Mouse (Mus musculus) granulocyte monocyte progenitor cell, adult 5-6 weeks (primary cell): ENCODE data around the gene Snai1. TPM values are rescaled to one million over a fixed set of nuclear protein-coding genes. Genes with fewer than 3 reads are reported as not detected.
A peak's percentile ranks its signal among the peaks of the same experiment; 100 is the strongest.

Experiments
- ATAC-seq: replicated peaks from 2 replicates; pipeline ENCODE4 v1.8.0; 2016; ENCODE audit warnings: mild to moderate bottlenecking, moderate TSS enrichment, inconsistent platforms; ENCODE audit not compliant: poor library complexity, severe bottlenecking
- total RNA-seq, 2 experiments: library from RNA; stranded (forward) in 1 of 2; stranded (reverse) in 1 of 2; fragments of 200-712, 200-1000 nt in 1 of 2; fragments of >200 nt in 1 of 2; fragmentation: Nextera tagmentation in 1 of 2; gene quantifications; 2 replicates each; pipeline ENCODE4 v1.2.3; 2014 to 2017

Snai1 gene
- total RNA-seq, 2 experiments from 2014 or later: not detected

DNA sequence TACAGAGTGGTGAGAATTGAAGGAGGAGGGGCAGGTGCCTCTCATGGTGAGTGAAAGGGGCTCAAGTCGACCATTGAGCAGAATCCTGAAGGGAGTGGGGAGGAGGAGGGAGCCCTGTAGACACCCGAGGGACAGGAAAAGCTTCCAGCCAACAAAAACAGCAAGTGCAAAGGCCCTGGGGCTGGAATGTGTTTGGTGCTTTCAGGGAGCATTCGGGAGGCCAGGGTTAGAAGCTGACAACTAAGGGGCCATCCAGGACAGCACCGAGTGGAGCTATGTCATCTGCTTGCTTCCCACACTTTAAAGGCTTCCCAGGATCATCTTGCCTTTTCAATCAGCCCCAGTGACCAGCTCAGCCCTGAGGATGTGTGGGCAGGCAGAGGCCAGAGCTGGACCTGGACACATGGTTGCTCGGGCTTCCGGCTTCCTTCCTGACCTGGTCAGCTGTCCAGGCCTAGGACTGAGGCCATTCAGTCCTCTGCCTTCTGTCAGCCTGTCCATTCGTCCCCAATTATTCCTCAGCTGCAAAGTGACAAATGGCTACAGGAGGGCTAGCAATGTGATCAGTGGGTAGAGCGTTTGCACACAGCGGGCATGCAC is 39.3 kb downstream of the Snai1 start:
- no peak for ATAC-seq

DNA sequence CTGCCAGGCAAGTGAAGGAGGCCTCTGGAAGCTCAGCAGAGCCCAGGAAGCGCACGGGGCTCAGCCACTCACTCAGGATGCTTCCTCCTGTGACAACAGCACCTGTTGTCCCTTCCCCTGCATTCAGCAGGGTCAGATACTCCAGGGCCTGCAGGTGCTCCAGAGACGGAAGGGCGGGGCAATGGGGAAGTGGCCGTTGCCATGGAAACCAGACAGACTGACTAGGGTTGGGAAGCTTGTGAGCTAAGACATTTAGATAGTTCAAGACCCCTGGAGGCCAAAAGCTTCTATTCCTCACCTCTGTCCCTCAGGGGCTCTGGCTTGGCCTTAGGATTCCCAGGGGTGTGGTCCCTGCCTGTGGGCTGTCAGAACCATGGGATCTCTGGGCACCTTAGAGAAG is 40.5 kb downstream of the Snai1 start:
- peak; percentile 56 for ATAC-seq

DNA sequence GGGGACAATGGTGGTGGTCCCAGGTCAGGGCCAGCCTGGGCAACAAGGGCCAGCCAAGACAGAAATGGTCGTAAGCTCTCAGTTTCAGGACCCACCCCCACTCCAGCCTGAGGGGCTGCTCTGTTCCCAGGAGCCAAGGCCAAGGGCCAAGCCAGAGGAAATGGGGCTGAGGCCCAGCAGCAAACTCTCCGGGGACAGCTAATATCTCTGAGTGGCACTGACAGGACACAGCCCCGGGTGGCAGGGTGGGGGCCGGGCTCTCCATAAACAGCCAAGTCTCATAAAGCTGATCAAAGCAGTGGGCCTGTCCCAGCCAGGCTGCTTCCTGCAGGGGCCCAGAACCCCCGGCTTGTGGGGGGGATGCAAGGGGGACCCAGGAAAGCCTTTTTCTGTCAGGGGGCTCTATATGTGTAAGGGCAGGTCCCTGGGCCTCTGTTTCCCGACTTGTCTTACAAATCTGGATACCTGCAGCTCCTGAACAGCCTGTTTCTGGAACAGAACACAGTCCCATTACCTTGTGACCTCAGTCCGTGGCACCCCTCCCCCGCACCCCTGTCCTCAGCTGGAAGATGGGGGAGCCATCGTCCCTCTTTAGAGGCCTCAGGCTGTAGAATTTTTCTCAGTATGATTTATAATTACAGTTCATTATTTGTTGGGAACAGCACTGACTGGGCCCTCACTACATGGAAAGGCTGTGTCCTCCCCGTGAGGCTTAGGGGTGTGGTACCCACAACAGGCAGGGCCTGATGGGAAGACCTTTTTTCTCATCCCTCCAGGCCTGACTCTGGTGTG is 45.4 kb downstream of the Snai1 start:
- no peak for ATAC-seq

DNA sequence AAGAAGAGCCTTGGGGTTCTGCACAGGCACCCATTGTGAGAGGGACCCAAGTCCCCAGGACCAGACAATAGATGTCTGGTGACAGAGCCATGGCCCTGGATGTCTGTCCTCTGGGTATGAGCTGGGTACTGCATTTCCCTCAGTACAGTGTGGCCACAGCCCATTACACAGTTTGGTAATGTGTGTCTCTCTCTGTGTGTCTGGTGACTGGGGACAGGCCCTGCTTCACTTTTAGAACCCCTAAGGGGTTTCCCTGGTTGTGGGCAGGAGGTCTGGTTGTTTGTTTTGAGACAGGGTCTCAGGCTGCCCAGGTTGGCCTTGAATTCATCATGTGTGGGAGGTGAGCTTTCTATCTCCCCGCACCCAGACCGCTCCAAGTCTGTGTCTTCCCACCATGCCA is 47.3 kb downstream of the Snai1 start:
- ATAC-seq: no peak

DNA sequence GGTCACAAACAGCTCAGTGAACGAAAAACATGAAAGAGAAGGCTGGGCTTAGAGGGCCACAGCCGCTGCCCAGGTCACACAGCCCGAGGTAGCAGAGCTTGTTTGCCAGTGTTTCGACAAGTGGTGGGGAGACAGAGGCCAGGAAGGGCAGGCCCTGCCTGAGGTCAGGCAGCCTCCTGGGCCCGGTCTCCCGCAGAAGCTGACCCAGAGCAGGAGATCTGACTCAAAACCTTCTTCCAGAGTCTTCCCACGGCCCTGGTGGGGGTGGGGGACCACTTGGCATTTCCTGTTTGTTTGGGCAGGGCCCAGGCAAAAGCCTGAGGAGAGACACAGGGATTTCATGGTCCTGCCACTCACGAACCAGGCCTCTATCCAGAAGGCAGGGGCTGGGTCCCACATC is 48.0 kb downstream of the Snai1 start:
- no peak for ATAC-seq

DNA sequence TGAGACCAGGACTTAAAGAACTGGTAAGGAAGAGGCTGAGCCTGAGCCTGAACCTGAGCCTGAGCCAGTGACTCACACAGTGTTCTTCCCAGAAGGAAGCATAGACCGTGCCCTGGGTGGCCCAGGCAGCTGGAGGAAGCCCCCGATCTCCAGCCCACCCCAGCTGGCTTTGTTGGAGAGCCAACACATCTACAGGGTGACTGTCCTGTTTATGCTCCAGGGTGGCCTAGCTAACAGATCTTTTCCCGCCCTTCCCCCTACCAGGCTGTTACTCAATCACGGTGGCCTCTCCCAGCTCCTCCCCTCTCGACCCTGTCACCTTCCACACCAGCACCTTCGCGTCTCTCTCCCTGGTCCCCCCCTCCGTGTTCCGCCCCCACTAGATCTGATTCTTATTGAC is 49.0 kb downstream of the Snai1 start:
- no peak for ATAC-seq

DNA sequence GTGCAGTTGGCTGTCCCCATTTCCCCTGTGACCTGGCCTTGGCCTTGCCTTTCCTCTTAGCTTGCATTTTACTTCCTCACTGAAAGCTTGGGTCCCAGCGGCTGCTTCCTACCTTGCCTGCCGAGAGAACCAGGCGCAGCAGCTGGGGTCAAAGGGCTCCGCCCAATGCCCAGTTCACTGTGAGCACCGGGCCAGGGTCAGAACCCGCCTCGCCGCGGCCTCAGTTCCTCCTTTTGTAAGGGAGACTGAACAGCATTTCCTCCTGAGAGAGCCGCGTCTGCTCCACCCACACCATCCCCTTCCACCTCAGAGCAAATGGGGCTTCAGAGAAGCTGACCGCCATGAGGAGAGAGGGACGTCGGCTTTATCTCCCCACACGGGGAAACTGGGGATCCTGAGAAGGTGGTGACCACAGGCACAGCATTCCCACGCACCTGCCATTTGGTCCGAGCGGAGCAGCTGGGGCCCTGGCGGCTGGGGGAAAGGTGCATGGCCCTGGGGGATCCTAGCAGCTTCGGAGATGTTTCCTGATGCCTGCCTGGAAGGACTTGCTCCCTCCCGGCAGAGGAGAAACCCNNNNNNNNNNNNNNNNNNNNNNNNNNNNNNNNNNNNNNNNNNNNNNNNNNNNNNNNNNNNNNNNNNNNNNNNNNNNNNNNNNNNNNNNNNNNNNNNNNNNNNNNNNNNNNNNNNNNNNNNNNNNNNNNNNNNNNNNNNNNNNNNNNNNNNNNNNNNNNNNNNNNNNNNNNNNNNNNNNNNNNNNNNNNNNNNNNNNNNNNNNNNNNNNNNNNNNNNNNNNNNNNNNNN is 51.0 kb downstream of the Snai1 start:
- peak; percentile 75 for ATAC-seq

Other genes starting within 250 kb of the Snai1 start
- gene B4galt5, start 189.0 kb upstream of the Snai1 start, total RNA-seq (2014; fragmentation: Nextera tagmentation): 12.3 and 19.3 TPM in 2 replicates
- gene B4galt5, start 189.0 kb upstream of the Snai1 start, total RNA-seq (2017): 5.0 and 13.1 TPM in 2 replicates
- gene Slc9a8, start 116.5 kb upstream of the Snai1 start, total RNA-seq (2014; fragmentation: Nextera tagmentation): 39.4 and 54.4 TPM in 2 replicates
- 21.1 and 22.0 TPM in 2 replicates for gene Slc9a8, start 116.5 kb upstream of the Snai1 start, total RNA-seq (2017)
- 39.8 and 49.3 TPM in 2 replicates for gene Rnf114, start 45.5 kb upstream of the Snai1 start, total RNA-seq (2014; fragmentation: Nextera tagmentation)
- 24.3 and 25.7 TPM in 2 replicates for gene Rnf114, start 45.5 kb upstream of the Snai1 start, total RNA-seq (2017)
- gene Spata2, start 45.3 kb upstream of the Snai1 start, total RNA-seq (2014; fragmentation: Nextera tagmentation): 11.5 and 24.7 TPM in 2 replicates
- gene Spata2, start 45.3 kb upstream of the Snai1 start, total RNA-seq (2017): 7.4 and 8.1 TPM in 2 replicates
- gene Ube2v1, start 93.9 kb downstream of the Snai1 start, total RNA-seq (2014; fragmentation: Nextera tagmentation): 112 and 155 TPM in 2 replicates
- 49.7 and 50.5 TPM in 2 replicates for gene Ube2v1, start 93.9 kb downstream of the Snai1 start, total RNA-seq (2017)
- 4.6 and 11.6 TPM in 2 replicates for gene Gm20431, start 123.3 kb downstream of the Snai1 start, total RNA-seq (2014; fragmentation: Nextera tagmentation)
- not detected in 2 replicates for gene Gm20431, start 123.3 kb downstream of the Snai1 start, total RNA-seq (2017)
- 11.8 and 15.7 TPM in 2 replicates for gene Cebpb, start 150.7 kb downstream of the Snai1 start, total RNA-seq (2014; fragmentation: Nextera tagmentation)
- 17.8 and 27.5 TPM in 2 replicates for gene Cebpb, start 150.7 kb downstream of the Snai1 start, total RNA-seq (2017)
- gene Tmem189, start 151.6 kb downstream of the Snai1 start, total RNA-seq (2014; fragmentation: Nextera tagmentation): 24.7 and 28.9 TPM in 2 replicates
- gene Tmem189, start 151.6 kb downstream of the Snai1 start, total RNA-seq (2017): 13.4 and 13.6 TPM in 2 replicates